ENCODE assay signal across 8 mouse cellular contexts in the genomic region with DNA sequence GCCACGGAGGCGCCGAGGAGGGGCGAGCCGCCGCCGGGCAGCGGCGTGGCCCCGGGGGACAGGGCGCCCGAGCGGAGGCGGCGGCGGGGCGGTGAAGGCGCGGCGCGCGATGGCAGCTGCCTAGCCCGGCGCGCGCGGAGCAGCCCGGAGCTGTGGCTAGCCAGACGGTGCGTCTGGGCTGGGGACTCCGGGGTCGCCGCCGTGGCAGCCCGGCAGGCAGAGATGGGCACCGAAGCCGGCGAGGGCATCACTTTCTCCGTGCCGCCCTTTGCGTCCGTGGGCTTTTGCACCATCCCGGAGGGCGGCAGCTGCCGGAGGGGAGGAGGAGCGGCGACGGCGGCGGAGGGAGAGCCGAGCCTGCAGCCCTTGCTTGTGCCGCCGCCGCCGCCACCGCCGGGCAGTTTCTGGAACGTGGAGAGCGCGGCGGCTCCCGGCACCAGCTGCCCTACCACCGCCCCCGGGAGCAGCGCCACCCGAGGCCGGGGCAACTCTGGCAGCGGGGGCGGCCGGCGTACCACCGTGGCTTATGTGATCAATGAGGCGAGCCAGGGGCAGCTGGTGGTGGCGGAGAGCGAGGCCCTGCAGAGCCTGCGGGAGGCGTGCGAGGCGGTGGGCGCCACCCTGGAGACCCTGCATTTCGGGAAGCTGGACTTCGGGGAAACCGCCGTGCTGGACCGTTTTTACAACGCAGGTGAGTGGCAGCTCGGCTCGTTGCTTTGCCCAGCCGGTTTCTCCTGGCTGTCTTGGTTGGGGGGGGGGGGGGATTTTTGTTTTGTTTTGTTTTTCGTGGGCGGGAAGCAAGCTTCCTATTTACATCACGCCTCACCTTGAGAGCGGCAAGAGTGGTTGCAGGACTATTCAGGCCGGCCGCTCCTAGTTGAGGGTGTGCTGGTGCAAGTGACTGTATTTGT. TPM values are rescaled to one million over a fixed set of nuclear protein-coding genes. Genes with fewer than 3 reads are reported as not detected.
DNase-seq lines count a peak whose midpoint lies in the region; ATAC-seq and TF ChIP-seq lines count a peak whose summit lies in the region.

Gene Map3k5 (plus strand): TSS at position 89 of the 911 bp plus-strand sequence.

- TF ChIP-seq POLR2A in heart, adult 2 months (IDR thresholded peaks at IDR 0.05; ENCODE audit: insufficient read depth, low read depth, low read length): no peak

- H3K27me3 ChIP-seq in heart, adult 2 months (ENCODE audit: control insufficient read depth, insufficient read depth, low read length): no peaks in the 10 kb centered on the region
- H3K27me3 ChIP-seq in hindbrain, embryonic 15.5 days: peaks cover 20% of the 10 kb centered on the region

- WGBS in heart, adult 2 months: 1% methylated on average over 88 of the region's 95 CpGs
- under 1% methylated on average over 83 of the region's 95 CpGs for WGBS in hindbrain, embryonic 15.5 days

- peak within 1 kb of the TSS; percentile 72 for H3K4me3 ChIP-seq in heart, adult 2 months
- peak within 1 kb of the TSS; percentile 68 for H3K4me3 ChIP-seq in hindbrain, embryonic 15.5 days

- H3K36me3 ChIP-seq in heart, adult 2 months (ENCODE audit: control insufficient read depth, insufficient read depth, low read length): peaks cover 8% of the 10 kb centered on the region; the same call in 1 of the 2 replicates
- H3K36me3 ChIP-seq in hindbrain, embryonic 15.5 days: no peaks in the 10 kb centered on the region

- H3K4me2 ChIP-seq in hindbrain, embryonic 15.5 days: peak within 1 kb of the TSS; percentile 82

- H3K79me2 ChIP-seq in heart, adult 2 months (replicated peaks; ENCODE audit: control insufficient read depth, insufficient read depth, low read length): 0 out of 2 replicates have a peak, but pooled peaks cover 2% of the 10 kb centered on the region

- H3K27ac ChIP-seq in heart, adult 2 months: peak within 1 kb of the TSS; percentile 91
- H3K27ac ChIP-seq in hindbrain, embryonic 15.5 days (replicated peaks): peak within 1 kb of the TSS; percentile 72

- H3K9me3 ChIP-seq in hindbrain, embryonic 15.5 days: no peaks in the 10 kb centered on the region

- DNase-seq in heart, adult 2 months: no peak
- no peak for DNase-seq in heart, adult 9 months (ENCODE audit: low spot score in 2 of 2)
- DNase-seq in cerebellum, adult 11-12 months: peak; percentile 70
- DNase-seq in forelimb bud, embryonic 11.5 days (ENCODE audit: low read depth, low spot score): peak; percentile 17
- DNase-seq in left cerebral cortex, postnatal 25 days (ENCODE audit: low spot score in 2 of 2): peak; percentile 39 to 57
- DNase-seq in spleen, postnatal 4 days (ENCODE audit: low spot score in 2 of 2): peak; percentile 47 to 78

- peaks cover 16% of the 10 kb centered on the region for H3K4me1 ChIP-seq in heart, adult 2 months (ENCODE audit: control insufficient read depth, insufficient read depth, low read length)
- peaks cover 20% of the 10 kb centered on the region; the same call in 1 of the 2 replicates for H3K4me1 ChIP-seq in hindbrain, embryonic 15.5 days (replicated peaks)

- H3K9ac ChIP-seq in heart, adult 2 months (ENCODE audit: low read depth, low read length): peak within 1 kb of the TSS; percentile 99
- peak within 1 kb of the TSS; percentile 68 for H3K9ac ChIP-seq in hindbrain, embryonic 15.5 days

- no peak for TF ChIP-seq EP300 in heart, adult 2 months (IDR thresholded peaks at IDR 0.05; ENCODE audit: insufficient read depth, low read depth, low read length)

- intact Hi-C loops in heart, adult 2 months (cut with DNase I): loop anchor here (1.0 to 2.0 kb wide), 4 partner anchors 22 to 139 kb away; partner anchors contain the start of gene Pex7
- intact Hi-C loops in left cerebral cortex, postnatal 25 days (cut with DNase I): loop anchor here (2.0 to 5.0 kb wide), 3 partner anchors 83 to 188 kb away; no protein-coding TSS in a partner anchor

- TF ChIP-seq CTCF in heart, adult 2 months (IDR thresholded peaks at IDR 0.05): peak; percentile 50

- ATAC-seq in hindbrain, embryonic 15.5 days (ENCODE audit: low FRiP score, low read depth): peak; percentile 86
- peak; percentile 8; the same call in 1 of the 2 replicates for ATAC-seq in megakaryocyte progenitor cell, adult 5-6 weeks (replicated peaks; ENCODE audit: poor library complexity)

RNA-seq across cellular contexts. Expression of gene Map3k5, which starts in this region (rescaled TPM):
- total RNA-seq in heart, adult 2 months (2021): 10 to 100 TPM; 42.6 to 45.3 TPM
- 7.6 and 11.9 TPM in 2 replicates for polyA plus RNA-seq in heart, adult 2 months (2012; rRNA removed)
- 1.2 and 1.4 TPM in 2 replicates for polyA plus RNA-seq in hindbrain, embryonic 15.5 days (2015; fragmentation: Nextera tagmentation; extraction: Ambion mirVana)
- 10 to 100 TPM; 46.4 to 56.3 TPM for total RNA-seq in left cerebral cortex, postnatal 25 days (2021)
- 15.4 and 16.5 TPM in 2 replicates for total RNA-seq in megakaryocyte progenitor cell, adult 5-6 weeks (2015)
- total RNA-seq in megakaryocyte progenitor cell, adult 5-6 weeks (2017): 16.0 and 17.9 TPM in 2 replicates

Comparison
In these comparisons a context has a peak if more than half of its experiments do, and no peak if none do; other contexts are left out.
1. DNase-seq: peak in cerebellum, adult 11-12 months (single experiment), forelimb bud, embryonic 11.5 days (single experiment), left cerebral cortex, postnatal 25 days (2 of 2) and spleen, postnatal 4 days (2 of 2); none in heart, adult 2 months (0 of 2) and heart, adult 9 months (0 of 2).